Mouse (Mus musculus) spleen, adult 2 months (tissue): ENCODE measurements around the gene Wnt3a. TPM values are rescaled to one million over a fixed set of nuclear protein-coding genes. Genes with fewer than 3 reads are reported as not detected.

ENCODE experiments used
- DNase-seq, 2 experiments: peaks; one replicate each; pipeline versions ENCODE4 v3.0.0 to v3.0.0-alpha.2; 2012 to 2021; ENCODE audit warnings: low spot score in 2 of 2, low read depth in 1 of 2
- H3K27ac ChIP-seq: fragments of 200-500 bp; 2 replicates; pipeline ENCODE4 v1.5.1; 2012; ENCODE audit warnings: low read length, inconsistent platforms; ENCODE audit not compliant: insufficient read depth
- H3K27me3 ChIP-seq: fragments of 200-500 bp; 2 replicates; pipeline ENCODE4 v1.6.1; 2012; ENCODE audit warnings: mild to moderate bottlenecking, moderate library complexity, low read length, inconsistent platforms; ENCODE audit not compliant: control insufficient read depth, insufficient read depth
- H3K36me3 ChIP-seq: fragments of 200-500 bp; 2 replicates; pipeline ENCODE4 v1.6.1; 2012; ENCODE audit warnings: mild to moderate bottlenecking, low read length, inconsistent platforms; ENCODE audit not compliant: control insufficient read depth, insufficient read depth
- H3K4me1 ChIP-seq: fragments of 200-500 bp; 2 replicates; pipeline ENCODE4 v1.6.1; 2011; ENCODE audit warnings: inconsistent platforms; ENCODE audit not compliant: control insufficient read depth, insufficient read depth, insufficient read length
- H3K4me3 ChIP-seq: fragments of 200-500 bp; 2 replicates; pipeline ENCODE4 v1.5.1; 2011; ENCODE audit warnings: mild to moderate bottlenecking, inconsistent platforms; ENCODE audit not compliant: insufficient read depth, insufficient read length; ENCODE audit errors: extremely low read depth
- CTCF ChIP-seq: fragments of 200-500 bp; IDR thresholded peaks from 2 replicates; pipeline ENCODE4 v1.5.1; 2011; ENCODE audit warnings: mild to moderate bottlenecking, inconsistent platforms; ENCODE audit not compliant: insufficient read depth, insufficient read length, insufficient replicate concordance; ENCODE audit errors: extremely low read depth
- POLR2A ChIP-seq: fragments of 200-500 bp; IDR thresholded peaks from 2 replicates; pipeline ENCODE4 v1.6.1; 2011; ENCODE audit warnings: low read depth, low read length, inconsistent platforms
- WGBS: fragments of 180-500 bp; shearing (Covaris S2); methylation state at CpG from one replicate; pipeline ENCODE4 v1.1.7; 2018; 5-methylcytosine and 5-hydroxymethylcytosine counted together
- polyA plus RNA-seq: library from polyadenylated mRNA; depleted of rRNA; stranded (reverse); fragments of >200 nt; gene quantifications from 2 replicates; pipeline ENCODE4 v1.2.3, GENCODE M21; 2012

The Wnt3a gene
- polyA plus RNA-seq, 1 experiment: not detected

GRCm38 (mm10) chr11:59227604-59228121, 62.9 kb downstream of the Wnt3a start:
- Histone ChIP-seq H3K27ac (peak overlapping the region; percentile 95), H3K36me3 (no peaks in the 10 kb centered on the region), H3K27me3 (no peaks in the 10 kb centered on the region), H3K4me1 (peaks cover 13% of the 10 kb centered on the region; the same call in 1 of the 2 replicates), H3K4me3 (peak overlapping the region; percentile 80)
- WGBS: 0% methylated on average over 51 of the region's 51 CpGs
- no peak for TF ChIP-seq CTCF
- no peak for TF ChIP-seq POLR2A
- peak in 1 of 2 experiments; percentile 10 for DNase-seq

GRCm38 (mm10) chr11:59226787-59227603, 63.6 kb downstream of the Wnt3a start:
- no peak for TF ChIP-seq CTCF
- no peak for TF ChIP-seq POLR2A
- WGBS: 1% methylated on average over 21 of the region's 21 CpGs
- Histone ChIP-seq H3K4me1 (peaks cover 15% of the 10 kb centered on the region; the same call in 1 of the 2 replicates), H3K27ac (peak overlapping the region; percentile 95), H3K36me3 (no peaks in the 10 kb centered on the region), H3K4me3 (peak overlapping the region; percentile 80), H3K27me3 (no peaks in the 10 kb centered on the region)
- no peak for DNase-seq

GRCm38 (mm10) chr11:59226251-59226650, 64.3 kb downstream of the Wnt3a start:
- no peak overlapping the region for H3K4me3 ChIP-seq
- H3K4me1 ChIP-seq: peaks cover 22% of the 10 kb centered on the region; the same call in 1 of the 2 replicates
- no peaks in the 10 kb centered on the region for H3K27me3 ChIP-seq
- WGBS: 33% methylated on average over 3 of the region's 3 CpGs
- 0 out of 2 replicates have a peak overlapping the region, but pooled peaks have one; percentile 2 for H3K27ac ChIP-seq
- TF ChIP-seq POLR2A (no peak), CTCF (no peak)
- no peak for DNase-seq
- no peaks in the 10 kb centered on the region for H3K36me3 ChIP-seq

GRCm38 (mm10) chr11:59225167-59225566, 65.4 kb downstream of the Wnt3a start:
- DNase-seq: no peak
- WGBS: 68% methylated on average over 2 of the region's 2 CpGs
- H3K4me1 ChIP-seq: peaks cover 24% of the 10 kb centered on the region; the same call in 1 of the 2 replicates
- TF ChIP-seq CTCF (no peak), POLR2A (no peak)
- H3K27ac ChIP-seq: no peak overlapping the region
- H3K36me3 ChIP-seq: no peaks in the 10 kb centered on the region
- H3K27me3 ChIP-seq: no peaks in the 10 kb centered on the region
- H3K4me3 ChIP-seq: no peak overlapping the region

- no peak overlapping the region for H3K27ac ChIP-seq
- H3K4me1 ChIP-seq: peaks cover 24% of the 10 kb centered on the region; the same call in 1 of the 2 replicates
- H3K36me3 ChIP-seq: no peaks in the 10 kb centered on the region
- H3K4me3 ChIP-seq: no peak overlapping the region
- DNase-seq: no peak
- no peak for TF ChIP-seq POLR2A
- TF ChIP-seq CTCF: no peak
- WGBS: 7% methylated on average over 2 of the region's 2 CpGs
- no peaks in the 10 kb centered on the region for H3K27me3 ChIP-seq
Measured at GRCm38 (mm10) chr11:59224470-59224869, 66.1 kb downstream of the Wnt3a start.

GRCm38 (mm10) chr11:59224025-59224424, 66.5 kb downstream of the Wnt3a start:
- WGBS: 73% methylated on average over 3 of the region's 3 CpGs
- Histone ChIP-seq H3K27ac (no peak overlapping the region), H3K27me3 (no peaks in the 10 kb centered on the region), H3K4me3 (no peak overlapping the region), H3K4me1 (peaks cover 24% of the 10 kb centered on the region; the same call in 1 of the 2 replicates), H3K36me3 (no peaks in the 10 kb centered on the region)
- no peak for DNase-seq
- TF ChIP-seq CTCF: no peak
